Mouse (Mus musculus) myocyte (in vitro differentiated cells): ENCODE measurements around the gene Ssr3.
"Not testable (repeated sequence)": the region's sequence is repeated elsewhere in the genome, so short reads cannot be mapped to it uniquely, and the experiment has no call there.

Source experiments
- E2F4 ChIP-seq: IDR thresholded peaks from one replicate; pipeline ENCODE4 v1.6.1; 2011; ENCODE audit warnings: mild to moderate bottlenecking, control low read depth, moderate library complexity; ENCODE audit not compliant: insufficient read depth
- POLR2A ChIP-seq: IDR thresholded peaks from one replicate; pipeline ENCODE4 v1.6.1; 2011; ENCODE audit warnings: low read depth, mild to moderate bottlenecking, control low read depth, moderate library complexity; ENCODE audit not compliant: insufficient read length
- REST ChIP-seq: IDR thresholded peaks from one replicate; pipeline ENCODE4 v1.6.1; 2011; ENCODE audit warnings: mild to moderate bottlenecking, control low read depth, moderate library complexity; ENCODE audit not compliant: insufficient read depth, insufficient read length
- TCF3 ChIP-seq: IDR thresholded peaks from one replicate; pipeline ENCODE4 v1.6.1; 2011; ENCODE audit warnings: low read depth, control low read depth; ENCODE audit not compliant: insufficient read length

GRCm38 (mm10) chr3:65395111-65395510, 2.7 kb upstream of the Ssr3 start:
- TF ChIP-seq E2F4, REST, TCF3, POLR2A: not testable (repeated sequence)
